Mouse (Mus musculus) inflammation-experienced regulatory T-cells, adult 6 months (primary cell): Measurements from ENCODE around the gene Gm16368. TPM values are rescaled to one million over a fixed set of nuclear protein-coding genes. Genes with fewer than 3 reads are reported as not detected.
"Not testable (repeated sequence)": the region's sequence is repeated elsewhere in the genome, so short reads cannot be mapped to it uniquely, and the experiment has no call there.

Source experiments
- ATAC-seq: one replicate; pipeline ENCODE4 v1.8.0; 2017
- polyA plus RNA-seq, 3 experiments: library from polyadenylated mRNA; unstranded; fragments of 100-300 nt; shearing (Covaris generic); gene quantifications; one replicate each; pipeline ENCODE4 v1.2.1; 2017

Gm16368 gene
- not detected for polyA plus RNA-seq

- not testable (repeated sequence) for ATAC-seq
Measured at GRCm38 (mm10) chr12:88083397-88083796, at the start of gene Gm16368. Gene Gm16368 (plus strand): TSS chr12:88083697.

DNA sequence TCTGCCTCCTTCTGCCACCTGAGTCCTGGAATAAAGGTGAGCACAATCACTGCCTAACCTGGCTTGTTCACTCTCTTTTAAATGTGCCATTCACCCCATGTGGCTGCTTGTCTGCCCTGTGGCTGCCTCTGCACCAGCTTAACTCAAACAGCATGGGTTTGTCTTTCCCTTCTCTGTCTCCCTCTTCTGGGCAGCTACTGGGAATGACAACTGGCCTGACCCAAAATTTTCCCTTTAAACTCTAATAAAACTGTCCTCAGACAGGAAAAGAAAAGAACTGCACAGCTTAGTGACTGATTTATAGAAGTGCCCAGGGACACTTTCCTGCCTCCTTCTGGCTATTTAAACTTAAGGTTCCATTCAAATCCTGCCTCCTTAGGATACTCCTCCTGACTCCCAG lies 44.4 kb upstream of the Gm16368 start:
- ATAC-seq: not testable (repeated sequence)

DNA sequence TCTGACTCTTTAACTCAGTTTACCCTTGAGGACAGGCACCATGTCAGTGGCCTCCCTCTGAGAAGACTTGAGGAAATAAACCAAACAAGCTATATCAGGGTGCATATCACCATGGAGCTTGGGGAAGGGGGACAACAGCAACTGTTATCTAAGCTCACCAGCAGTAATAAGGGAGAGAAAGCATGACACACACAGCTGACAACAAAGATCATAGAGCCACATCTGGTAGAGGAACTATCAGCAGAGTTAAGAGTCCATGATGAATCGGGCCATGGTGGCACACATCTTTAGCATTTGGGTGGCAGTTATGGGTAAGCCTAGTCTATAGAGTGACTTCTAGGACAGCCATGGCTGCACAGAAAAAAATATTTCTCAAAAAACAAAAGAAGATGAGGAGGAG lies 43.8 kb upstream of the Gm16368 start:
- not testable (repeated sequence) for ATAC-seq

DNA sequence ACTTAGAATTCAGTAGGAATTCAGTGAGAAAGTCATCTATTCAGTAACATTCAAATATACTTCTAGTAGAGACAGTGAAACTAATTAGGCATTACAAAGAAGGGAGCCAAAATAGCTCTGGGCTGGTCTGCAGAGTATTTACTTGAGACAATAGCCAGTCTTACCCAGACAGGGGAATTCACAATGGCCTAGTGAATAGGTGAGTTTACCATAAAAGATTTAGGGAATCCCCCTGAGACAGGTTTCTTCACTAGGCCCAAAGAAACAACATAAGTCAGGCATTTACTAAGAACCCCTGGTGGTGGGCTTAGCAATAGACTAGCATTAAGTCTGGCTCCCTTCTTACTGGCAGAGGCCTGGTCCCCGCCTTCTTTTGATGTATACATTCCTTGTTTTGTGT lies 38.3 kb upstream of the Gm16368 start:
- not testable (repeated sequence) for ATAC-seq

Other genes starting within 250 kb of the Gm16368 start
- not detected for gene Gm2001, start 241.4 kb upstream of the Gm16368 start, polyA plus RNA-seq
- gene Gm2016, start 209.6 kb upstream of the Gm16368 start, polyA plus RNA-seq: not detected
- gene Gm2022, start 188.3 kb upstream of the Gm16368 start, polyA plus RNA-seq: not detected
- not detected for gene Gm2035, start 163.8 kb upstream of the Gm16368 start, polyA plus RNA-seq
- not detected for gene Gm2042, start 129.6 kb upstream of the Gm16368 start, polyA plus RNA-seq
- not detected for gene Gm2075, start 71.8 kb upstream of the Gm16368 start, polyA plus RNA-seq
- gene Gm6803, start 64.9 kb upstream of the Gm16368 start, polyA plus RNA-seq: not detected
- gene Gm2056, start 56.7 kb upstream of the Gm16368 start, polyA plus RNA-seq: not detected
- gene Gm10436, start 98.4 kb downstream of the Gm16368 start, polyA plus RNA-seq: not detected
- not detected for gene Gm8332, start 166.4 kb downstream of the Gm16368 start, polyA plus RNA-seq
- gene Gm5662, start 190.8 kb downstream of the Gm16368 start, polyA plus RNA-seq: not detected
- gene Gm5039, start 240.3 kb downstream of the Gm16368 start, polyA plus RNA-seq: not detected